Mouse (Mus musculus) natural killer cell, adult 2 months (primary cell): ENCODE results near the gene Lipk.

Experiments
- DNase-seq, 2 experiments: peaks; one replicate each; pipeline ENCODE4 v3.0.0; 2022; ENCODE audit warnings: low spot score in 2 of 2

The Lipk gene

DNA sequence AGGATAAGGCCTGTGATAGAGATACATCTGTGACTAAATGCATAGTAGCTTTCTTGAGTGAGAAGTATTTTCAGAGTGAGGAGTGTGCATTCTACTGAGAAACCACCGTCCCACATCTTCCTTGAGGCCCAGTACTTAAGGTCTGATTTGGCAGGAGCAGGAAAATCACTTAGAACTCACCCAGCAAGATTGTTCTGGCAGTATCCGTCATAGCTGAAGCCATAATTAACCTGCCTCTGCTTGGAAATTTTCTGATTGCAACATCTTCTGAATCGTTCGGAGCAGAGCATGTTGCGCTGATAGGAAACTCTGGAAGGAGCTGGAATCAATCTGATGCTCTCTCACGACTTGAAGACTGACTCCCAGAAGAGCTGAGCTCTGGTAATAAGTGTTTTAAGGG lies at the start of gene Lipk:
Lipk (plus strand) TSS at position 289 of the 400 bp plus-strand sequence.
- DNase-seq = no peak

- DNase-seq = no peak
Observed at GRCm38 (mm10) chr19:33960887-33961286, 47.2 kb upstream of the Lipk start, which contains the start of gene Lipf. Gene Lipf, plus strand, starts transcription at chr19:33961187.

GRCm38 (mm10) chr19:33979007-33979406 lies 29.1 kb upstream of the Lipk start:
- no peak for DNase-seq

DNA sequence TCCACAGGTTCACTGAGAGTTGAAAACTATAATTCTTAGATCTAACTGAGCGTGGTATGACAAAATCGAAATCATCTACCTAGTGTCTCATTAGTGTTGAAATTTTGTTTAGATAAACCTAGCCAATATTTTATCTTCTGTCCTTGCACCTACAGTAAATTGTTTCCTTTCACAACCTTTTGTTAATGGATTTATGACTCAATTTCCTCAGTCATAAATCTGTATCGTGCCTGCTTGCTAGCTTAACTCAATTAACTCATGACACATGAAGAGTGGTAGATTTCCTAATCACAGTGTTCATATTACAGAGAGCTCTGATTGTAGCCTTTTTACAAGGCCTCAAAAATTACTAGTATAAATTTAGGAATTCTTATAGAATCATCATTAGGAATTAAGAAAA lies 25.0 kb upstream of the Lipk start:
- no peak for DNase-seq

DNA sequence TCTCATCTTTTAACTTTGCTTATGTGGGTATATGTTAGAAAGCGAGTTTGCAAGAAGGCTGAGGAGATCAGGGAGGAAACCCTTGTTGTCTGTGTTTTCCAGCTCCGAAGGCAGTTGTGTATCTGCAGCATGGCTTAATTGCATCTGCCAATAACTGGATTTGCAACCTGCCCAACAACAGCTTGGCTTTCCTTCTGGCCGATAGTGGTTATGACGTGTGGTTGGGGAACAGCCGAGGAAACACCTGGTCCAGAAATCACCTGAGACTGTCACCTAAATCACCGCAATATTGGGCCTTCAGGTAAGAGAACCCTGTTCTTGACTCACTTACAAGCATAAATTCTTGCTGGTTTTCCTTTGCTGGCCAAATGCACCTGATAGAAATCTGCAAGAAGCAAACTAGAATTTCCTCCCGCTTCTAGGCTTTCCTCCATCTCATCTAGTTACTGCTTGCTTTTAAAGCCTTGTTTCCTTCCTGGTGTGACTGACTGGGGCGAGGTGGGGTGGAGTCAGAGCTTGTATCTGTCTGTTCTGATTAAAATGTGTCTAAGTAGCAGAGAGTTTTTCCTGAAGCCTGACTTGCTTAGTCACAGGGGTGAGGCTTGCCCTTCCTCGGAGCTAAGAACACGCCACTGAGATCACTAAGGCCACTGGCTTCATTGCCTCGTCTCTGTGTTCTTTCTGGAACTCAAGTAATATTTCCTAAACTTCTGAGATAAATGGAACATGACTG lies 13.5 kb downstream of the Lipk start:
- no peak for DNase-seq

- DNase-seq = no peak
Observed at GRCm38 (mm10) chr19:34022759-34023158, 14.7 kb downstream of the Lipk start.

- DNase-seq = no peak
Observed at GRCm38 (mm10) chr19:34039731-34040130, 31.6 kb downstream of the Lipk start.

DNA sequence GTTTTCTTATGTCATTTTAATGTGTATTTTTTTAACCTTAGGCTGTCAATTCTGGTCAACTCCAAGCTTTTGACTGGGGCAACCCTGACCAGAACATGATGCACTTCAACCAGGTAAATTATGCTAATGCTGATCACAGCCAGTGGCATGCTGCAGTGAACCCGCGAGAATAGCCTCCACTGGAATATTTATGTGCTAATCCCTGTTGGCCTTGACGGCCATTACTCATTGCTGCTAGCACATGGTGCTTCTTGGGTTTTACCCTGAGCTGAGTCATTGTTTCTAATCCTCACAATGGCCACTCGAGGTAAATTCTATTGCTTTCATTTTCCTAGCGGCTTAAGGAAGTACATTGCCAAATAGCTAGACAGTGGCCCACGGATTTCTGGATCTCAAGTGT lies 34.9 kb downstream of the Lipk start:
- DNase-seq = no peak

- DNase-seq = no peak
Observed at GRCm38 (mm10) chr19:34049371-34050039, 41.4 kb downstream of the Lipk start.

DNA sequence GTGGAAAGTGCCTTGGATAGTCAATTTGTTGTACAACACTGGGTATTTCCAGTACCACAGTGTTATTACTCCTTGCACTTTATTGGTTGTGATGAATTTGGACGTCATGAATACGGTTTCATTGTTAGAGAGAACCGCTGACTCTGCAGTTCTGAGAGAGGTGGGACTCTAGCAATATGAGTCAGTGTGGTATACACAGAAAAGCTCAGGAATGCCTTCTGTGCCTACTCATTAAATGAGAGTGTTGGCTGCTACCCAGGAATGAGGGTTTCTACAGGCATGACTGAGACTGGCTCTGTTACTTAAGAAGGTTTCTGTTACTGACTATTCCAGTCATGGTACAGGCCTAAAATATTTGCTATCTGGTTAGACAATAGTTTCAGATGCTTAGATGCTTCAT lies 43.4 kb downstream of the Lipk start:
- no peak for DNase-seq

- DNase-seq = no peak
Observed at GRCm38 (mm10) chr19:34063547-34063946, 55.5 kb downstream of the Lipk start.

GRCm38 (mm10) chr19:34064059-34064458 lies 56.0 kb downstream of the Lipk start:
- no peak for DNase-seq

DNA sequence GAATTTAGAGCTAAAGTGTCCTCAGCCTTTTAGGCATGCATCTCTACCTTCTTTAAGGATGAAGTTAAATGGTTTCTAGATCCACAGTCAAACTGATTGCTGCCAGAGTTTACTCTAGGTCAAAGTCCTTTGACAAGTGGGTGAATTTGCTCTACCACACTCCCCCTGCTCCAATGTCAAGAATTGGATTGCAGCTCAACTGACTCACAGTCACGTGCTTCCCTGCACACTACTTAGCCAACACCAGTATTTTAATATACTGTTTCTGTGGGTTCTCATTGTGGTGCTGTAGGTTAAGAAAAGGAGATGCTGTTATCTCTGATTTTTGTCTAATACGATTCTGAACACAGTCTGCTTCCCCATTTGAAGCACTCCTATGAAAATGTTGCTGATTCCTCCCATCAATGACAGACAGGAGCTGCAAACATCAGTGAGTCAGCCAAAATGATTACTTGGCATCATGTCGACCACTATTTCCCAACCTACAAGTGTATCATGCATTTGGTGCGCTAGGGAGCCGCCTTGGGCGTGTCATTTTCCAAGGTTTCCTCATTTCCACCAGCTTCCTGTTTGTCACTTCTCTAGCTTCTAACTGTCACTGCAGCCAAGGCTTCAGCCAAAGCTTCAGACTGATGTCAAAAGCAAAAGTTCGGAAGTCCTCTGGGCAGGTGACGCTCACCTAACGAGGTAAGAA lies 58.8 kb downstream of the Lipk start, which contains the start of gene Lipn:
Lipn (plus strand) TSS at position 580 of the 694 bp plus-strand sequence.
- no peak for DNase-seq

DNA sequence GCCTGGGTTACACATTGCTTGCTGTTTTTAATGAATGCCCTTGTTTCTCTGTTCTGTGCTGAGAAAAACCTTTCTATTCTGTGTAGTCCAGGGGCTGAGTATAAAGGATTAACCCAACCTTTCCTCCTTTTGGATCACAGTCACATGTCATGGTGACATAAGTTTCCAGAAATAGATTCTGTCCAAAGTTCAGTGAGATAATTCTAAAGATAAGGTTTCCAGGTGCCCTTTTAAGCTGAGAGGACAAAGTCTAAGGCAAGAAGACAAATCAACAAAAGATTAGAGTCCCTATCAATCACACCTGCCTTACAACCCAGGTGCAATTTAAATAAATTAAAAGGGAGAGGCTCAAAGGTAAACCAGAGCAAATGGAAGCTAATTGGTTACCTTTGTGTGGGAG lies 66.1 kb downstream of the Lipk start:
- DNase-seq = no peak

DNA sequence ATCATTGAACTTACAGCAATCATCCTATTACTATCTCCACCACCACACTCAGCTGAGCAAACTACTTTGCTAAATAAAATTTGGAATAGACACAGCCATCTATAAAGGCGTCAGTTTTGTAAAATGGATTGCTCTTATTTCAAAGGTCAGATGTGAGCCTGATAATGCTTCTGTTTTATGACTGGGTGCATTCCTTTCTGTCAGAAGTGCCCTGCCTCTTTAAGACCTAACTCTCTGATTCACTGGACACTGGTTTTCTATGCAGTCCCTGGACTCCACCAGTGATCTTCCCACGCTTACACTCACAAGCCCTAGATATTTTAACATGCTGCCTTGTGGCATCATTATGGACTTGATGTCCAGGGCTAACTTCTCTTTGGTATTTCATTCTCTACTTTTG lies 70.0 kb downstream of the Lipk start:
- DNase-seq = no peak

DNA sequence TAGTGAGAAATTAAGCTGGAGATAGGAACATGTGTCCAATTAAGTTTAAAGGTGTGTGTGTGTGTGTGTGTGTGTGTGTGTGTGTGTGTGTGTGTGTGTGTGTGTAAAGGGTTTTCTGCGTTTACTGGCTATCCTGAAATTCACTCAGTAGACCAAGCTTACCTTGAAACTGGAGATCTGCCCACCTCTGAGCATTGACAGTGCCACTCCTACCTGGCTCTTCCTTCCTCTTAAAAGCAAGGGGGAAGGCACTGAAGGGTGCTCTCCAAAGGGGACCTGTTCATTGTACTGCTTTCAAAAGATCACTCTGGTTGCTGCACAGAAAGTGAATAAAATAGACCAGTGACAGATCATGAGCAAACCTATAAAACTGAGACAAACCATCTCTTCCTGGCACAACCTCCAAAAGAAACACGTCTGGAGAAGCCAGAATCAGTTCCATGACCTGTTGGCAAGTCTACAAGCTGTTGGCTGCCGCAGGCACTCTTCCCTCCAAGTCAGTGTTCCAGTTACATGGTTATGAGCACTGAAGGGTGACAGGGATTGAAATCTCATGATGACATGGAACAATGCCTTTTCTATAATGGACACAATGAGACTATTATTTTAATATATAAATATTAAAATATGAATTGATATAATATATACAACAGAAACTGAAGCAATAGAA lies 81.1 kb downstream of the Lipk start:
- DNase-seq = no peak

DNA sequence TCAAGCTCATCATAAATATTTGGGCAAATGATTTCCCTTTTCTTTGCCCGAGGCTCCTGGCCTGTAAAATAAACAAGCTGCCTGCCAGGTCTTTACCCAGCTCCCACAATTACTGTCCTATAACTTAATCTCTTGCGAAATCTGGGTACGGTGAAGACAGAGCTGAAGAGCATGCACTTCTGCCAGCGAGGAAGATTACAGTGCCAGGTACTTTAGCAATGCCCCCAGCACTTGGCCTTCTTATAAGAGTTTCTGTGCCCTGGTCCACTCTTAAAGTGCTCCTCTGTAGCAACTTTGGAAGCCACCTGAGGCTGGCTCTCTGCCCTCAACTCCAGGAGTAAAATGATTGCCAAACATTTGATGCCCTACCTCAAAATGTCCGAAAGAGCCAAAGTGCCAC lies 87.3 kb downstream of the Lipk start:
- no peak for DNase-seq

GRCm38 (mm10) chr19:34096228-34096627 lies 88.1 kb downstream of the Lipk start:
- DNase-seq = no peak
